Mouse (Mus musculus) forebrain, embryonic 11.5 days (tissue): ENCODE data around the gene Tmem189. TPM values are rescaled to one million over a fixed set of nuclear protein-coding genes. Genes with fewer than 3 reads are reported as not detected.

ENCODE experiments used
- ATAC-seq: fragments of 200-750 bp; cut with Nextera tagmentation; replicated peaks from 2 replicates; pipeline ENCODE4 v1.8.0; 2017; ENCODE audit warnings: moderate TSS enrichment; ENCODE audit not compliant: low FRiP score
- DNase-seq: peaks from one replicate; pipeline ENCODE4 v3.0.0-alpha.2; 2017; ENCODE audit warnings: low spot score
- H3K27ac ChIP-seq: fragments of 300-500 bp; sonication (generic); 2 replicates; pipeline ENCODE4 v1.5.1; 2014; ENCODE audit warnings: low read depth, low read length
- H3K27me3 ChIP-seq: fragments of 300-500 bp; sonication (generic); 2 replicates; pipeline ENCODE4 v1.6.1; 2014; ENCODE audit warnings: mild to moderate bottlenecking, low read length, mixed read lengths; ENCODE audit not compliant: control insufficient read depth, insufficient read depth
- H3K36me3 ChIP-seq: fragments of 300-500 bp; sonication (generic); 2 replicates; pipeline ENCODE4 v1.6.1; 2014; ENCODE audit warnings: mild to moderate bottlenecking, low read length, moderate library complexity, mixed read lengths; ENCODE audit not compliant: control insufficient read depth, insufficient read depth
- H3K4me1 ChIP-seq: fragments of 300-500 bp; sonication (generic); replicated peaks from 2 replicates; pipeline ENCODE4 v1.6.1; 2014; ENCODE audit warnings: low read length, mixed read lengths; ENCODE audit not compliant: control insufficient read depth, insufficient read depth
- H3K4me2 ChIP-seq: fragments of 300-500 bp; sonication (generic); 2 replicates; pipeline ENCODE4 v1.6.1; 2014; ENCODE audit warnings: low read depth, mild to moderate bottlenecking, low read length, moderate library complexity, mixed read lengths; ENCODE audit not compliant: severe bottlenecking
- H3K4me3 ChIP-seq: fragments of 300-500 bp; sonication (generic); 2 replicates; pipeline ENCODE4 v1.5.1; 2014; ENCODE audit warnings: low read depth, low read length
- H3K9ac ChIP-seq: fragments of 300-500 bp; sonication (generic); 2 replicates; pipeline ENCODE4 v1.6.1; 2014; ENCODE audit warnings: low read length
- H3K9me3 ChIP-seq: fragments of 300-500 bp; sonication (generic); 2 replicates; pipeline ENCODE4 v1.6.1; 2016; ENCODE audit warnings: low read length, mixed read lengths; ENCODE audit not compliant: control insufficient read depth
- WGBS: fragments of 180-500 bp; shearing (Covaris S2); extraction: QIAGEN DNeasy Blood & Tissue Kit; methylation state at CpG from one replicate; pipeline ENCODE4 v1.1.7; 2014; 5-methylcytosine and 5-hydroxymethylcytosine counted together
- polyA plus RNA-seq: library from polyadenylated mRNA; unstranded; fragments of >200 nt; fragmentation: Nextera tagmentation; extraction: Ambion mirVana; gene quantifications from 2 replicates; pipeline ENCODE4 v1.2.1, GENCODE M21; 2014

Gene Tmem189
- polyA plus RNA-seq, 1 experiment from 2014 or later: 35.1 TPM

GRCm38 (mm10) chr2:167709969-167710368 is 20.3 kb upstream of the Tmem189 start:
- Histone ChIP-seq H3K9me3 (no peaks in the 10 kb centered on the region), H3K4me1 (no peaks in the 10 kb centered on the region), H3K36me3 (no peaks in the 10 kb centered on the region), H3K27ac (no peak overlapping the region), H3K9ac (no peak overlapping the region), H3K4me2 (no peak overlapping the region), H3K27me3 (no peaks in the 10 kb centered on the region), H3K4me3 (no peak overlapping the region)
- ATAC-seq: no peak
- WGBS: 68% methylated on average over 6 of the region's 6 CpGs
- no peak for DNase-seq

- H3K36me3 ChIP-seq: no peaks in the 10 kb centered on the region
- no peak overlapping the region for H3K27ac ChIP-seq
- ATAC-seq (no peak), DNase-seq (no peak)
- H3K4me3 ChIP-seq: no peak overlapping the region
- H3K9ac ChIP-seq: no peak overlapping the region
- no peaks in the 10 kb centered on the region for H3K9me3 ChIP-seq
- no peaks in the 10 kb centered on the region for H3K4me1 ChIP-seq
- 59% methylated on average over 15 of the region's 15 CpGs for WGBS
- H3K27me3 ChIP-seq: no peaks in the 10 kb centered on the region
- H3K4me2 ChIP-seq: no peak overlapping the region
Measured at GRCm38 (mm10) chr2:167708373-167708772, 18.8 kb upstream of the Tmem189 start.

GRCm38 (mm10) chr2:167706183-167706939 is 16.7 kb upstream of the Tmem189 start:
- H3K4me2 ChIP-seq: no peak overlapping the region
- no peaks in the 10 kb centered on the region for H3K9me3 ChIP-seq
- no peak overlapping the region for H3K27ac ChIP-seq
- H3K36me3 ChIP-seq: no peaks in the 10 kb centered on the region
- DNase-seq (no peak), ATAC-seq (no peak)
- H3K4me3 ChIP-seq: no peak overlapping the region
- H3K27me3 ChIP-seq: no peaks in the 10 kb centered on the region
- WGBS: 69% methylated on average over 11 of the region's 11 CpGs
- H3K4me1 ChIP-seq: no peaks in the 10 kb centered on the region
- H3K9ac ChIP-seq: no peak overlapping the region

- DNase-seq (no peak), ATAC-seq (no peak)
- H3K9me3 ChIP-seq: no peaks in the 10 kb centered on the region
- H3K4me1 ChIP-seq: no peaks in the 10 kb centered on the region
- no peak overlapping the region for H3K27ac ChIP-seq
- no peaks in the 10 kb centered on the region for H3K27me3 ChIP-seq
- H3K36me3 ChIP-seq: no peaks in the 10 kb centered on the region
- H3K4me3 ChIP-seq: no peak overlapping the region
- H3K4me2 ChIP-seq: no peak overlapping the region
- H3K9ac ChIP-seq: no peak overlapping the region
- 92% methylated on average over 4 of the region's 4 CpGs for WGBS
Measured at GRCm38 (mm10) chr2:167704409-167704808, 14.8 kb upstream of the Tmem189 start.

- no peaks in the 10 kb centered on the region for H3K9me3 ChIP-seq
- no peaks in the 10 kb centered on the region for H3K36me3 ChIP-seq
- H3K4me3 ChIP-seq: no peak overlapping the region
- ATAC-seq (no peak), DNase-seq (no peak)
- WGBS: 80% methylated on average over 6 of the region's 6 CpGs
- no peak overlapping the region for H3K4me2 ChIP-seq
- H3K9ac ChIP-seq: no peak overlapping the region
- no peaks in the 10 kb centered on the region for H3K27me3 ChIP-seq
- no peaks in the 10 kb centered on the region for H3K4me1 ChIP-seq
- no peak overlapping the region for H3K27ac ChIP-seq
Measured at GRCm38 (mm10) chr2:167702126-167702525, 12.5 kb upstream of the Tmem189 start.

- Histone ChIP-seq H3K4me1 (no peaks in the 10 kb centered on the region), H3K36me3 (no peaks in the 10 kb centered on the region), H3K27ac (no peak overlapping the region), H3K9me3 (no peaks in the 10 kb centered on the region), H3K9ac (no peak overlapping the region), H3K4me2 (no peak overlapping the region), H3K27me3 (no peaks in the 10 kb centered on the region), H3K4me3 (no peak overlapping the region)
- ATAC-seq (no peak), DNase-seq (no peak)
- 75% methylated on average over 5 of the region's 5 CpGs for WGBS
Measured at GRCm38 (mm10) chr2:167701472-167701871, 11.8 kb upstream of the Tmem189 start.

- Histone ChIP-seq H3K36me3 (no peaks in the 10 kb centered on the region), H3K9ac (no peak overlapping the region), H3K4me1 (no peaks in the 10 kb centered on the region), H3K27ac (no peak overlapping the region), H3K4me3 (no peak overlapping the region), H3K4me2 (no peak overlapping the region), H3K27me3 (no peaks in the 10 kb centered on the region), H3K9me3 (no peaks in the 10 kb centered on the region)
- ATAC-seq (no peak), DNase-seq (no peak)
- 76% methylated on average over 5 of the region's 5 CpGs for WGBS
Measured at GRCm38 (mm10) chr2:167700018-167700417, 10.4 kb upstream of the Tmem189 start.

- Histone ChIP-seq H3K4me3 (no peak overlapping the region), H3K9ac (no peak overlapping the region), H3K9me3 (no peaks in the 10 kb centered on the region), H3K4me1 (no peaks in the 10 kb centered on the region), H3K27ac (no peak overlapping the region), H3K27me3 (no peaks in the 10 kb centered on the region), H3K4me2 (no peak overlapping the region), H3K36me3 (no peaks in the 10 kb centered on the region)
- no peak for ATAC-seq
- DNase-seq: no peak
- WGBS: 72% methylated on average over 5 of the region's 5 CpGs
Measured at GRCm38 (mm10) chr2:167697902-167698301, 8.3 kb upstream of the Tmem189 start.

- no peak for DNase-seq
- H3K27ac ChIP-seq: no peak overlapping the region
- H3K4me1 ChIP-seq: no peaks in the 10 kb centered on the region
- 88% methylated on average over 7 of the region's 7 CpGs for WGBS
- H3K27me3 ChIP-seq: peaks cover 2% of the 10 kb centered on the region; the same call in 1 of the 2 replicates
- no peaks in the 10 kb centered on the region for H3K9me3 ChIP-seq
- no peak overlapping the region for H3K9ac ChIP-seq
- no peak overlapping the region for H3K4me2 ChIP-seq
- no peak overlapping the region for H3K4me3 ChIP-seq
- no peak for ATAC-seq
- H3K36me3 ChIP-seq: no peaks in the 10 kb centered on the region
Measured at GRCm38 (mm10) chr2:167696143-167696542, 6.5 kb upstream of the Tmem189 start.
